Mouse (Mus musculus): ENCODE results near the gene Igfbpl1. TPM values are rescaled to one million over a fixed set of nuclear protein-coding genes. Genes with fewer than 3 reads are reported as not detected.

Gene Igfbpl1
- polyA plus RNA-seq, 2 experiments = 0.08 to 1.6 TPM

DNA sequence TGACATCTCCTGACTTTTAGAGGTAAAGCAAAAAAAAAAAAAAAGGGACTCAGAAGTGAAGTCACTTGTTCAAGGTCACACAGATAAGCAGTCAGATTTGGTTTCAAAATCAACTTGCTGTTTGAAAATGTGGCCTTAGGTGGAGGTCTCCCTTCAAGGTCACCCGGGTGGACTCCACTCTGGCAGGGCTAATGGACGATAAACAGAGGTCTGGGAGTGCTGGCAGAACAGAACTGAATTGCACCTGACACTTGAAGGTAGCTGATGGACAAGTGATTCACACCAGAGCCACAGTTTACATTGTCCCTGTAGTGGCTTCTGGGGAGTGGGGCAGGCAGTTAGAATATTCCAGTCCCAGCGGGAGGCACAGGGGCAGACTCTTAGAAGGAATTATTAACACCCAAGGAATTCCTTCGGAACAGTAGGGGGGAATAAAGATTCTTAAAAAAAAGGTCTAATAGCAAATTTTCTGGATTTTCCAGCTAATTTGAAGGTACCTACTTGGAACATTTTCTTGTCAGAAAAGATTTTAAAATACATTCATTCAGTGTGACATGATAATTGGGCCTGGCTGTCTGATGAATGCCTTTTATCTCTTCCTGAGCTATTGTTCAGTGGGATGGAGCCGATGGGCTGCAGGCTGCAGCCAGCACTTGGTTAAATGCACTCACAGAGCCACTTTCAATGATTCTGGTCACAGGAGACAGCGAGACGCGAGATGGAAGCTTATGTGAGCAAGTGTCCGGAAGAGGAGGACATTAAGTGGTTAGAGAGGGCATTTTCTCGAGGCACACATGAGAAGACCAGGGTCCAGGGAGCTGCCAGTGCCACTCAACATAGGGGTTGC, 56.7 kb downstream of the Igfbpl1 start:
- H3K4me2 ChIP-seq (replicated peaks; ENCODE audit: low read depth, low read length, severe bottlenecking) = no peak overlapping the region
- no peaks in the 10 kb centered on the region for H3K9me3 ChIP-seq (ENCODE audit: control insufficient read depth, low read length)
- no peak overlapping the region for H3K9ac ChIP-seq (ENCODE audit: low read depth, low read length, severe bottlenecking)
- H3K27me3 ChIP-seq (ENCODE audit: control insufficient read depth, insufficient read depth, low read length) = peaks cover 16% of the 10 kb centered on the region
- no peak overlapping the region for H3K4me3 ChIP-seq (replicated peaks; ENCODE audit: low read length)
- DNase-seq (ENCODE audit: low spot score) (no peak), ATAC-seq (ENCODE audit: low FRiP score, low read depth) (no peak)
- no peak overlapping the region for H3K27ac ChIP-seq (replicated peaks; ENCODE audit: low read depth, low read length)
- H3K4me1 ChIP-seq (ENCODE audit: control insufficient read depth, insufficient read depth, low read length) = peaks cover 10% of the 10 kb centered on the region
- 24% methylated on average over 10 of the region's 10 CpGs for WGBS
- no peak for TF ChIP-seq POLR2A (IDR thresholded peaks at IDR 0.05; ENCODE audit: borderline replicate concordance, extremely low read depth, insufficient read depth, insufficient read length)
- no peaks in the 10 kb centered on the region for H3K36me3 ChIP-seq (ENCODE audit: control insufficient read depth, insufficient read depth, low read length)

DNA sequence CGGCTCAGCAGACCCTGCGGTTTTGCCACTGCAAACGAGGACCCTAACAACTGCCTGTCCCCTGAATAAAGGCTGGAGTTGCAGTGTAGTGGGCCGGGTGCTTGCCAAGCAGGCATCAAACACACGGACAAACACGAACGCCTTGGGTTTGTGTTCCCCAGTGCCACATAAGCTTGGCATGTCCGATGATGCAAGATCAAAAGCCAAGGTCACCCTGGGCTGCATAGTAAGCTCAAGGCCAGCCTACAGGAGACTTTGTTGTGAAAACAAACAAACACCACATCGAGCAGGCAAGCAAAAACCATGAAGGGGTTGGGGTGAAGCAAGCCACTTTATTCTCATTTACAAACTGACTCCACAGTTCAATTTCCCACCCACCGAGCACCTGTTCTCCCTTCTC, 57.6 kb downstream of the Igfbpl1 start:
- H3K9ac ChIP-seq (ENCODE audit: low read depth, low read length, severe bottlenecking) = no peak overlapping the region
- no peaks in the 10 kb centered on the region for H3K36me3 ChIP-seq (ENCODE audit: control insufficient read depth, insufficient read depth, low read length)
- no peak for ATAC-seq (ENCODE audit: low FRiP score, low read depth)
- H3K4me1 ChIP-seq (ENCODE audit: control insufficient read depth, insufficient read depth, low read length) = peaks cover 17% of the 10 kb centered on the region
- WGBS = 43% methylated on average over 10 of the region's 10 CpGs
- H3K9me3 ChIP-seq (ENCODE audit: control insufficient read depth, low read length) = no peaks in the 10 kb centered on the region
- DNase-seq (ENCODE audit: low spot score) = no peak
- H3K27me3 ChIP-seq (ENCODE audit: control insufficient read depth, insufficient read depth, low read length) = peaks cover 24% of the 10 kb centered on the region
- H3K4me2 ChIP-seq (replicated peaks; ENCODE audit: low read depth, low read length, severe bottlenecking) = no peak overlapping the region
- H3K27ac ChIP-seq (replicated peaks; ENCODE audit: low read depth, low read length) = no peak overlapping the region
- no peak for TF ChIP-seq POLR2A (IDR thresholded peaks at IDR 0.05; ENCODE audit: borderline replicate concordance, extremely low read depth, insufficient read depth, insufficient read length)
- H3K4me3 ChIP-seq (replicated peaks; ENCODE audit: low read length) = no peak overlapping the region

DNA sequence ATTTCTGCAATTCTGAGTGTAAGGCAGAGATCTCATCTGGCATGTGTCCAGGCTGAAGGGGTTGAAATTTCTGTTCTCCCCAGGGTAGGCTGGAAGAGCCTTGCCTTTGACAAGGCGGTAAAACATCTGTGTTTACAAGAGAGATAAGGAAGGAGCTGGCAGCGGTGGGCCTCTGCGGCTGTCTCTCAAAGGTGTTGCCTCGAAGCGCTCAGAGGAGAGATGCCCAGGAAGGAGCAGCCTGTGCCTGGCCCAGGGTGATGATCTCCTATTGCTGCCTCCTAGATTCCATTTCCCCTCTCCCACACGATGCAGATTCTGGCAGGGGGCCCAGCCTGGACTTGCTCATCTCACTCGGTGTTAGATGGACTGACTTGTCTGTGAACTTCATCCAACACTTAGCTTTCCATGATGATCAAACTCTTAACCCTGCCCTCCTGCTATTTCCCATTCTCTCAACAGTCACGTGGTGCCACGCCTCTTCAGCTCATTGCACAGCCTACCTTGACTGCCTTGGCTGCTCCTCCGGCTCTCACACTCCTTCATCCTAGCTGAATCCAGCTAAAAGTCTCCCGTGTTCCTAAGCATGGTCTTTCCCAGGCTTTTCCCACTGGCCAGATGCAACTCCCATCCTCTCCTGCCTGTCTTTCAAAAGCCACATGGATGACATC, 58.7 kb downstream of the Igfbpl1 start:
- Histone ChIP-seq H3K27ac (replicated peaks; ENCODE audit: low read depth, low read length) (no peak overlapping the region), H3K4me2 (replicated peaks; ENCODE audit: low read depth, low read length, severe bottlenecking) (no peak overlapping the region), H3K9ac (ENCODE audit: low read depth, low read length, severe bottlenecking) (no peak overlapping the region), H3K4me1 (ENCODE audit: control insufficient read depth, insufficient read depth, low read length) (peaks cover 28% of the 10 kb centered on the region), H3K9me3 (ENCODE audit: control insufficient read depth, low read length) (no peaks in the 10 kb centered on the region), H3K4me3 (replicated peaks; ENCODE audit: low read length) (no peak overlapping the region), H3K36me3 (ENCODE audit: control insufficient read depth, insufficient read depth, low read length) (no peaks in the 10 kb centered on the region), H3K27me3 (ENCODE audit: control insufficient read depth, insufficient read depth, low read length) (peaks cover 25% of the 10 kb centered on the region)
- peak; percentile 27; the same call in 1 of the 2 replicates for ATAC-seq (ENCODE audit: low FRiP score, low read depth)
- peak; percentile 45 for DNase-seq (ENCODE audit: low spot score)
- no peak for TF ChIP-seq POLR2A (IDR thresholded peaks at IDR 0.05; ENCODE audit: borderline replicate concordance, extremely low read depth, insufficient read depth, insufficient read length)
- 42% methylated on average over 11 of the region's 11 CpGs for WGBS

DNA sequence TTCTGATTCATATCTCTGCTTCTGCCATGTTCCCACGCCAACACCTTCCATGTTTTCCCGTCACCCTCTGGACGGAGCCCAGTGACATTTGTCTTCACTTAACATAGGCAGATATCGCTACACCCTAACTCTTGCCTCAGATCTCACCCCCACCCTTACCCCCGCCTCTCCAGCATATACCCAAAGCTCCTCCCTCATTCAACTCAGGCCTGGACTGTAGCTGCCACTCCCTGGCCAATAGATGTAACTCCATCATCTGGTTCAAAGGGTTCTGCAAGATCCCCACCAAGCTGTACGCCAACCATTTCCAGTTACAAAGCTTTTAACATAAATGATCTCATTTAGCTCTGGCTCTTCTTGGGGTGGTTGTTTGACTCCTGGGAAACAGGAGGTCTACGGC, 59.9 kb downstream of the Igfbpl1 start:
- Histone ChIP-seq H3K4me2 (replicated peaks; ENCODE audit: low read depth, low read length, severe bottlenecking) (no peak overlapping the region), H3K4me3 (replicated peaks; ENCODE audit: low read length) (no peak overlapping the region), H3K36me3 (ENCODE audit: control insufficient read depth, insufficient read depth, low read length) (no peaks in the 10 kb centered on the region), H3K9ac (ENCODE audit: low read depth, low read length, severe bottlenecking) (no peak overlapping the region), H3K4me1 (ENCODE audit: control insufficient read depth, insufficient read depth, low read length) (peaks cover 29% of the 10 kb centered on the region), H3K27ac (replicated peaks; ENCODE audit: low read depth, low read length) (no peak overlapping the region), H3K9me3 (ENCODE audit: control insufficient read depth, low read length) (no peaks in the 10 kb centered on the region), H3K27me3 (ENCODE audit: control insufficient read depth, insufficient read depth, low read length) (peaks cover 25% of the 10 kb centered on the region)
- no peak for TF ChIP-seq POLR2A (IDR thresholded peaks at IDR 0.05; ENCODE audit: borderline replicate concordance, extremely low read depth, insufficient read depth, insufficient read length)
- WGBS = 72% methylated on average over 7 of the region's 7 CpGs
- ATAC-seq (ENCODE audit: low FRiP score, low read depth) (no peak), DNase-seq (ENCODE audit: low spot score) (no peak)

DNA sequence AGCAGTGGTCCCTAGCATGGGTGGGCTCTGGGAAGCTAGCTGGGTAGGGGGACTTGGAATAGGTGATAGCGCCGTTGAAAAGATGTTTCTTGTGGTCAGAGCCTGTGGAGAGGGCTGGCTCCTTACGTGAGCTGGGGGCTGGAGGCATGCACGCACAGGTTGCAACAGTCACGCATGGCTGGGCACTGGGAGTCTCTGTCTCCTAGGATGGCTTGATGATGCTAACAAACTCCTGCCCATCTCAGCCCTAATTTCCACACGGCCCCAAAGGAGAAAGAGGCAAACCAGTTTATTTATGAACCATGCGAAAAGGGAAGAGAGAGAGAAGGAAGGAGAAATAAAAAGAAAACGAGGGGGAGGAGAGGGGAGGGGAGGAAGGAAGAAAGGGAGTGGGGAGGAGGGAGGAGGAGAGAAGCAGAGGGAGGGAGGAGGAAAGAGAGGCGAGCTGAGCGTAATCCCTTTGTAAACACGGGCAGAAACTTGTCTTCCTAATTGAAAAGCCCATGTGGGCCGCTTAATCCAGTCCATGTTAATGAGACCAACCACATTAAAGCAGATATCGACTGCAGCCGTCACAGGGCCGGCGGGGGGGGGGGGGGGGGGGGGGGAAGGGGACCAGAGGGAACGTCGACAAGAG, 61.0 kb downstream of the Igfbpl1 start:
- H3K4me3 ChIP-seq (replicated peaks; ENCODE audit: low read length) = peak overlapping the region; percentile 10; the same call in 1 of the 2 replicates

More for the DNA sequence above, 61.0 kb downstream of the Igfbpl1 start:
- WGBS = 4% methylated on average over 16 of the region's 18 CpGs
- Histone ChIP-seq H3K9ac (ENCODE audit: low read depth, low read length, severe bottlenecking) (0 out of 2 replicates have a peak overlapping the region, but pooled peaks have one; percentile 18), H3K27me3 (ENCODE audit: control insufficient read depth, insufficient read depth, low read length) (peaks cover 25% of the 10 kb centered on the region), H3K4me2 (replicated peaks; ENCODE audit: low read depth, low read length, severe bottlenecking) (peak overlapping the region; percentile 20), H3K27ac (replicated peaks; ENCODE audit: low read depth, low read length) (no peak overlapping the region), H3K9me3 (ENCODE audit: control insufficient read depth, low read length) (no peaks in the 10 kb centered on the region), H3K4me1 (ENCODE audit: control insufficient read depth, insufficient read depth, low read length) (peaks cover 29% of the 10 kb centered on the region), H3K36me3 (ENCODE audit: control insufficient read depth, insufficient read depth, low read length) (no peaks in the 10 kb centered on the region)
- no peak for DNase-seq (ENCODE audit: low spot score)
- no peak for TF ChIP-seq POLR2A (IDR thresholded peaks at IDR 0.05; ENCODE audit: borderline replicate concordance, extremely low read depth, insufficient read depth, insufficient read length)
- ATAC-seq (ENCODE audit: low FRiP score, low read depth) = no peak
